Mouse (Mus musculus): ENCODE results near the gene Ankrd33. TPM values are rescaled to one million over a fixed set of nuclear protein-coding genes. Genes with fewer than 3 reads are reported as not detected.
A peak's percentile ranks its signal among the peaks of the same experiment; 100 is the strongest.

Gene Ankrd33
- total RNA-seq, 2 experiments from 2014 or later = not detected

GRCm38 (mm10) chr15:101125561-101125960 is 10.0 kb downstream of the Ankrd33 start:
- no peak for DNase-seq

GRCm38 (mm10) chr15:101126876-101127544 is 11.5 kb downstream of the Ankrd33 start:
- no peak for DNase-seq

GRCm38 (mm10) chr15:101128181-101129089 is 12.9 kb downstream of the Ankrd33 start, which contains the start of gene Acvrl1:
Gene Acvrl1, plus strand, starts transcription at chr15:101128522.
- no peak for DNase-seq

- DNase-seq = no peak
These were observed 13.9 kb downstream of the Ankrd33 start for GRCm38 (mm10) chr15:101129412-101129811.

- DNase-seq = no peak
These were observed 15.9 kb downstream of the Ankrd33 start for GRCm38 (mm10) chr15:101131498-101131897.

GRCm38 (mm10) chr15:101132041-101132440 is 16.5 kb downstream of the Ankrd33 start:
- no peak for DNase-seq

GRCm38 (mm10) chr15:101132761-101133160 is 17.2 kb downstream of the Ankrd33 start:
- no peak for DNase-seq

- no peak for DNase-seq
These were observed 18.6 kb downstream of the Ankrd33 start for GRCm38 (mm10) chr15:101133993-101134704.

GRCm38 (mm10) chr15:101135405-101135804 is 19.9 kb downstream of the Ankrd33 start:
- no peak for DNase-seq

GRCm38 (mm10) chr15:101137455-101137854 is 21.9 kb downstream of the Ankrd33 start:
- DNase-seq = no peak

GRCm38 (mm10) chr15:101138675-101139074 is 23.1 kb downstream of the Ankrd33 start:
- no peak for DNase-seq

- DNase-seq = no peak
These were observed 24.3 kb downstream of the Ankrd33 start for GRCm38 (mm10) chr15:101139885-101140284.

GRCm38 (mm10) chr15:101140587-101140986 is 25.0 kb downstream of the Ankrd33 start:
- no peak for DNase-seq

- DNase-seq = no peak
These were observed 25.5 kb downstream of the Ankrd33 start for GRCm38 (mm10) chr15:101141061-101141541.

- no peak for DNase-seq
These were observed 27.1 kb downstream of the Ankrd33 start for GRCm38 (mm10) chr15:101142672-101143071.

- peak in 1 of 2 experiments; percentile 35 for DNase-seq
These were observed 27.9 kb downstream of the Ankrd33 start for GRCm38 (mm10) chr15:101143494-101143893.

- DNase-seq = no peak
These were observed 28.6 kb downstream of the Ankrd33 start for GRCm38 (mm10) chr15:101144176-101144575.

GRCm38 (mm10) chr15:101144779-101145178 is 29.2 kb downstream of the Ankrd33 start:
- no peak for DNase-seq

- peak; percentile 90 for DNase-seq
These were observed 30.0 kb downstream of the Ankrd33 start for GRCm38 (mm10) chr15:101145424-101146099.

- DNase-seq = no peak
These were observed 30.8 kb downstream of the Ankrd33 start for GRCm38 (mm10) chr15:101146100-101146965.

Data from layer of hippocampus, postnatal 36 days (tissue).